Mouse (Mus musculus): ENCODE results near the gene Nfic. TPM values are rescaled to one million over a fixed set of nuclear protein-coding genes. Genes with fewer than 3 reads are reported as not detected.
A peak's percentile ranks its signal among the peaks of the same experiment; 100 is the strongest.

Gene Nfic
- 35.0 and 35.8 TPM in 2 replicates for polyA plus RNA-seq (2015; fragmentation: Nextera tagmentation; extraction: Ambion mirVana)

DNA sequence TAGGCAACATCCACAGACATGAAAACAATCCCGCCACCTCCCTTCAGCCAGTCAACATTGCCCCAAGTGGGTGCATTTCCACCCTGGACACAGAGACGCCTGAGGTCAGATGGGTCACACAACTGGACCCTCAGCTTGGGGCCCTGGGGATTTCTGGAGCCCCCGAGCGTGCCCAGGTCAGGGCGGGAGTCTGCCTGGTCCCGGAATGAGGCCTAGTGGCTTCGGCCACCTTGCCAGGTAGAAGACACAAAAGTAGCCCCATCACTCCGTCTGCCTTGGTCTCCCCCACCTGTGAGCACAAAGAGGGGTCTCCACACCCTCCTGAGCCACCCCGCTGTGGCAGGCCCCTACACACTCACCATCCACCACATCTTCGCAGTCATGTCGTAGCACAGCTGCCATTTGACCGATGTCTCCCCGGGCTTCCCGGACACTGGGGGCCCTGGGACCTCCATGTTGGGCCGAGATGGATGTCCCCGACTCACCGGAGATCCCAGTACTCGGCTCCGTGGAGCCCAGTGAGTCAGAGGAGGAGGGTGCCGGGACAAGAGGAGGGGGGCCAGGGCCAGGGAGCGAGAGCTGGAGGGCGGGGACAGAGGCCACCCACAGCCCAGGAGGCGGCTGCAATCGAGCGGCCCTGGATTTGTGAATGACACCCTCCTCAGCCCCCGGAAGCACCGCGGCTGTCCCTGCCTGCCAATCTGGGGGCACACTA lies at the start of gene Nfic:
Gene Nfic (minus strand): TSS at position 455 of the 715 bp plus-strand sequence.
- Histone ChIP-seq H3K9ac (replicated peaks) (no peak within 1 kb of the TSS), H3K4me1 (peaks cover 8% of the 10 kb centered on the region; the same call in 1 of the 2 replicates), H3K9me3 (replicated peaks) (no peaks in the 10 kb centered on the region), H3K27ac (replicated peaks) (no peak within 1 kb of the TSS), H3K4me2 (no peak within 1 kb of the TSS), H3K36me3 (no peaks in the 10 kb centered on the region), H3K27me3 (replicated peaks) (peaks cover 82% of the 10 kb centered on the region), H3K4me3 (replicated peaks) (no peak within 1 kb of the TSS)
- 67% methylated on average over 28 of the region's 28 CpGs for WGBS
- no peak for ATAC-seq (ENCODE audit: low FRiP score)

DNA sequence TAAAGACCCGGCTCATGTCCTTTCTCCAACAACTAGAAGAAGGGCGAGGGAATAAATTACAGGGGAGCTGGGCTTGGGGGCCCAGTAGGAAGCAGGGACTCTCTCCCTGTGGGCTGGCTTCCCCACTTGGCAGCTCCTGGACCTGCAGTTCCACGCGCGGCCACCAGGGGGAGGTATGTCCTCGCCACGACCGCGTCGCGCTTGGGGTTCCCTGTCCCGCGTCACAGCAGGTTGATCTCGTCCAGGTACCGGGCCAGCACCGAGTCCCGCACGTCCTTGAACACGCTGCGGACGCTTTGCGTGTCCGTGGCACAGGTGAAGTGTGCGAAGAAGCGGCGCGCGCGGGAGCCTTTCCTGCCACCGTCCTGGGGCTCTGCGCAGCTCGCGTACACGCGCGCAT lies 47.2 kb upstream of the Nfic start:
- Histone ChIP-seq H3K9ac (replicated peaks) (peak overlapping the region; percentile 44; the same call in 1 of the 2 replicates), H3K4me1 (peaks cover 10% of the 10 kb centered on the region), H3K4me2 (peak overlapping the region; percentile 66), H3K4me3 (replicated peaks) (peak overlapping the region; percentile 42), H3K36me3 (no peaks in the 10 kb centered on the region), H3K27ac (replicated peaks) (no peak overlapping the region), H3K27me3 (replicated peaks) (peaks cover 7% of the 10 kb centered on the region; the same call in 1 of the 2 replicates), H3K9me3 (replicated peaks) (no peaks in the 10 kb centered on the region)
- ATAC-seq (ENCODE audit: low FRiP score) = peak; percentile 20
- 8% methylated on average over 36 of the region's 36 CpGs for WGBS

DNA sequence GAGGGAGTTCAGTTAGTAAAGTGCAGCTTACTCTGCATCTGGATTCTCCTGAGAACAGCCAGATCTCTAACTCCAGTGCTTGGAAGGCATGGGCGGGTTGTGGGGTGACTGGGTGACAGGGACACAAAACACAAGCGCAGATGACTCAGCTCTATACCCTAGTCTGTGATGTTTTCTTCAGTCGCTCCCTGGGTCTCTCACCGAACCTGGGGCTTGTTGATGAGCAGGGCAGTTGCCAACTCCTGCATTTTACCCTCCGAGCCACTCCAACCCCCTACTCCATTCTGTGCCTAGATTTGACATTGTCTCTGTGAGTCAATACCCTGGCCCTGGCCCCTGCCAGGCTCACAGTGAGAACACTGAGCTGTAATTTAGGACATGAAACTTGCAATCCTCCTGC lies 46.4 kb upstream of the Nfic start:
- WGBS = 87% methylated on average over 5 of the region's 5 CpGs
- Histone ChIP-seq H3K9me3 (replicated peaks) (no peaks in the 10 kb centered on the region), H3K36me3 (no peaks in the 10 kb centered on the region), H3K9ac (replicated peaks) (no peak overlapping the region), H3K27me3 (replicated peaks) (peaks cover 7% of the 10 kb centered on the region; the same call in 1 of the 2 replicates), H3K4me2 (no peak overlapping the region), H3K4me3 (replicated peaks) (no peak overlapping the region), H3K27ac (replicated peaks) (no peak overlapping the region), H3K4me1 (peaks cover 18% of the 10 kb centered on the region)
- ATAC-seq (ENCODE audit: low FRiP score) = no peak

DNA sequence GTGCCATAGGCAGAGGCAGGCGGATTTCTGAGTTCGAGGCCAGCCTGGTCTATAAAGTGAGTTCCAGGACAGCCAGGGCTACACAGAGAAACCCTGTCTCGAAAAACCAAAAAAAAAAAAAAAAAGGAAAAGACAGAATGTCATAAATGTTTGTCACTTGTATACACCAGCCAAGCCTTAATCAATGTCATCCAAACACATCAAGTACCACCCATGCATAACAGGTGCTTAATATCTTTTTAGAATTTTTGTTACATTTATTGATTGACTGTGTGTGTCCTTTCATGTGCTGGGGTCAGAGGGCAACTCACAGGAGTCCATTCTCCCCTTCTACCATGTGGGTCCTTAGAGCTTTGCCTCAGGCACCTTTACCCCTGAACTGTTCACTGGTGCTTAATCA lies 44.6 kb upstream of the Nfic start, which contains the start of gene S1pr4:
Gene S1pr4 (minus strand): TSS at position 101 of the 400 bp plus-strand sequence.
- H3K4me3 ChIP-seq (replicated peaks) = no peak within 1 kb of the TSS
- peaks cover 7% of the 10 kb centered on the region; the same call in 1 of the 2 replicates for H3K27me3 ChIP-seq (replicated peaks)
- H3K27ac ChIP-seq (replicated peaks) = no peak within 1 kb of the TSS
- no peak within 1 kb of the TSS for H3K9ac ChIP-seq (replicated peaks)
- no peak for ATAC-seq (ENCODE audit: low FRiP score)
- no peak within 1 kb of the TSS for H3K4me2 ChIP-seq
- peaks cover 25% of the 10 kb centered on the region for H3K4me1 ChIP-seq
- H3K9me3 ChIP-seq (replicated peaks) = no peaks in the 10 kb centered on the region
- 94% methylated on average over 3 of the region's 3 CpGs for WGBS
- H3K36me3 ChIP-seq = no peaks in the 10 kb centered on the region

DNA sequence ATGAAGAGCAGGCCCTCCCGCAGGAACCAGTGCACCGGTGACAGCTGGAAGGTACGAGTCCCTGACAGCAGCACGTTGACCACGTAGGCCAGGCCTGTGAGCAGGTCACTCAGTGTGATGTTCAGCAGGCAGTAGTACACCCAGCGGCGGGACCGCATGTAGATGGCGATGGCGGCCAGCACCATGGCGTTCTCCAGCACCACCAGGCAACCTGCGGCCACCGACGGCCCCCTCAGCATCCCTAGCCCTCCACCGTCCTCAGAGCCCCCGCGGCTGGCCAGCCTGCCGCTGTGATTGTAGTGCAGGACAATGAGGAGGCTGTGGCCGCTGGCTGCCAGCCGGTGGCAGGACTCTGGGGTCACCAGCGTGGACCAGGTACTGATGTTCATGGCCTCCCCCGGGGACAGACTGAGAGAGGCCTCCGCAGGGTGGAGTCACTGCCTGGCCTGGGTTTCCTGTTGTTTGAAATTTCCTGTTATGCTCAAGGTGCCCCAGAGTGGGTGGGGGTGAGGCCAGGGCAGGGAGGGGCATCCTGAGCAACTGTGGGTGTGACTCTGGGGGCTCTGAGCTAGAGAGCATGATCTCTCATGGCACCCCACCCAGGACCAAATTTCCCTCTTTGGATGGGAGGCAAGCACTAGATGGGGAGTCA lies 43.9 kb upstream of the Nfic start:
- WGBS = 79% methylated on average over 23 of the region's 23 CpGs

DNA sequence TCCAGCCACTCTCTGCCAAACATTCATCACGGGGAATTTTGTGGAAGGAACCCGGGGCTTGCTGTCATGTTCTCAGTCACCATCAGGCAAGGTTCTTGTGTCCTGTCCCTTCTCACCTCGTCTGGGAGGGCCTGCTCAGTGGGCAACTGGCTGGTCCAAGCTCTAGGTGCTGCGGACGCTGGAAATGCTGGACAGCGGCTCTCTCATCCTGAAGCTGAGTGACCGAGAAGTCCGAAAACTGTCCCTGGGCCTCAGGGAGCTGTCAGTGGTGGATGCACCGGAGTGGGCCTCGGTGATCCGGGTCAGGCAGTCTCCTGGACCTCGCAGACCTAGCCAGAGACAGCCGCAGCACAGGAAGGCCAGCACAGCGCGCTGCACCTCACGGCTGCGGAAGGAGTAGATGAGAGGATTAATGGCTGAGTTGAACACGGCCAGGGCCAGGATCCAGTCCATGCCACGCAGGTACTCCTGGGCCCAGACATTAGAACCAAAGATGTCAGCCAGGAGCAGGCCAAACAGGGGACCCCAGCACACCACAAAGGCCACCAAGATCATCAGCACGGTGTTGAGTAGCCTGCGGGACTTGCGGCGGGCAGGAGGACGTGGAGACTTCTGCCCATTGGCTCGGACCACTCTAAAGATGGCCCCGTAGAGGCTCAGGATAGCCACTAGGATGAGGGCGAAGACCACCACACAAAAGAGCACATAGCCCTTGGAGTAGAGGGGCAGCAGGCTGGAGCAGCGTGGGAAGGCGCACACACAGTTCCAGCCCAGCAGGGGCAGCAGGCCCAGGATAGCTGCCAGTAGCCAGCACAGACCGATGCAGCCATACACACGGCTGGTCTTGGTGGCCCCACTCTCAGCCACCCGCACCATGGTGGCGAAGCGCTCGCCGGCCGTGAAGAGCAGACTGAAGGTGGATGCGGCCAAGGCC lies 43.1 kb upstream of the Nfic start:
- no peak overlapping the region for H3K27ac ChIP-seq (replicated peaks)
- H3K4me2 ChIP-seq = no peak overlapping the region
- 87% methylated on average over 38 of the region's 38 CpGs for WGBS
- H3K4me1 ChIP-seq = peaks cover 38% of the 10 kb centered on the region
- H3K9ac ChIP-seq (replicated peaks) = no peak overlapping the region
- peaks cover 6% of the 10 kb centered on the region; the same call in 1 of the 2 replicates for H3K27me3 ChIP-seq (replicated peaks)
- ATAC-seq (ENCODE audit: low FRiP score) = no peak
- no peaks in the 10 kb centered on the region for H3K36me3 ChIP-seq
- no peaks in the 10 kb centered on the region for H3K9me3 ChIP-seq (replicated peaks)
- H3K4me3 ChIP-seq (replicated peaks) = no peak overlapping the region

More for the DNA sequence above, 43.9 kb upstream of the Nfic start:
- ATAC-seq (ENCODE audit: low FRiP score) = no peak
- no peaks in the 10 kb centered on the region for H3K9me3 ChIP-seq (replicated peaks)
- H3K4me2 ChIP-seq = no peak overlapping the region
- H3K9ac ChIP-seq (replicated peaks) = no peak overlapping the region
- H3K4me1 ChIP-seq = peaks cover 32% of the 10 kb centered on the region
- no peak overlapping the region for H3K4me3 ChIP-seq (replicated peaks)
- H3K27ac ChIP-seq (replicated peaks) = no peak overlapping the region
- peaks cover 7% of the 10 kb centered on the region; the same call in 1 of the 2 replicates for H3K27me3 ChIP-seq (replicated peaks)
- H3K36me3 ChIP-seq = no peaks in the 10 kb centered on the region

DNA sequence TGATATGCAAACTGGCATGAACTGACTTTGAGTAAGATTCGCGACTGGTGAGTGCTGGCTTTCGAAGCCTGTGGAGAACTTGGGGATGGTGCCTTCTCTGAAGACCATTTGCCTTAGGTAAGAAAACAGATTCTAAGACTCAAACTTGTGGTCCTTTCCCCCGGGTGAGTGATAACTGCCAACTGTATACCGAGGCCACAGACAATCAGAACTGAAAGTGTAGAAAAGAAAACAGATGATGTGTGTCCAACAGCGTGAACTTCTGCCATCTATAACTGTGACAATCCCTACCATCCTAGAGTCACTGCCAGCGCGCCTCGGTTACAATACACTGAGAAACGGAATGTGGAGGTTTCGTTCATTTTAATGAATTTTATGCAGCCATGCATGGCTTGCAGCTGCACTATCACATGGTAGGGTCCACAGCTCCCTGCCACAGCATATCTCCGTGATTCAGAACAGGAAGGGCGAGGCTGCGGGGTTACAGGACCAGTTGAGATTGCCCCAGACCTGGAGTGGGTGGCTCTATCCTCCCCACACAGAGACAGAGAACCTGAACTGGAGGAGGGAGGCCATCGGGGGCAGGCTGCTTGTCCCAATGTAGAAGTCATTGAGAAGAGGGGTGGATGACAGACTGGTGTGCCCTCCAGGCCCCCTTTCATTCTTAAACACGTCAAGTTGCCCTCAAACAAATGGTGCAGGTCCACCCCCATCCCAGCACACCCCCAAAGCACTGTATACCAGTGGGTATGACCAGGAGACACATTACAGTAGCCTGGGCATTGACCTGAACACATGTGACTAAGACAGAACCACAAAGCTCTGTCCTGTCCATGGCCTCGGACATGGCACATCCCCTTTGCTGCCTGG lies 42.2 kb upstream of the Nfic start:
- H3K27ac ChIP-seq (replicated peaks) = peak overlapping the region; percentile 87; the same call in 1 of the 2 replicates
- H3K4me3 ChIP-seq (replicated peaks) = peak overlapping the region; percentile 74
- no peaks in the 10 kb centered on the region for H3K9me3 ChIP-seq (replicated peaks)
- 83% methylated on average over 17 of the region's 17 CpGs for WGBS
- no peaks in the 10 kb centered on the region for H3K27me3 ChIP-seq (replicated peaks)
- H3K4me1 ChIP-seq = peaks cover 34% of the 10 kb centered on the region
- peak overlapping the region; percentile 56 for H3K9ac ChIP-seq (replicated peaks)
- H3K36me3 ChIP-seq = peaks cover 7% of the 10 kb centered on the region
- H3K4me2 ChIP-seq = peak overlapping the region; percentile 97
- no peak for ATAC-seq (ENCODE audit: low FRiP score)

DNA sequence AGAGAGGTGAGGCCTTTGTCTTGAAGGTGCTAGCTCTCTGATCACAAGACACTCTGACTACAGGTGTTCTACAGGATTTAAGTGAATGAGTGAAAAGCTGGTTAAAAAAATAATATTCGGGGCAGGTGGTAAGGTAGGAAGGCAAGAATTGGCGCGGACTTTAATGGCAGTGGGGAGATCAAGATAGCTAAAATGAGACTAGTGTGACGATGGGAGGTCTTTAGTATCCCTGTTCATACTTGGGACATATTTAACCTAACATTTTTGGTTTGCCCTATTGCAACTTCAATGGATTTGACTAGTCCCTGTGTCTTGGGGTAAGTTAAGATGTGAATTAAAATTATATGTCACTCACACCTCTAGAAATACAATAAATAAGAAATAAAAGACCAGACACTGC lies 41.5 kb upstream of the Nfic start:
- no peak for ATAC-seq (ENCODE audit: low FRiP score)
- 34% methylated on average over 4 of the region's 4 CpGs for WGBS

DNA sequence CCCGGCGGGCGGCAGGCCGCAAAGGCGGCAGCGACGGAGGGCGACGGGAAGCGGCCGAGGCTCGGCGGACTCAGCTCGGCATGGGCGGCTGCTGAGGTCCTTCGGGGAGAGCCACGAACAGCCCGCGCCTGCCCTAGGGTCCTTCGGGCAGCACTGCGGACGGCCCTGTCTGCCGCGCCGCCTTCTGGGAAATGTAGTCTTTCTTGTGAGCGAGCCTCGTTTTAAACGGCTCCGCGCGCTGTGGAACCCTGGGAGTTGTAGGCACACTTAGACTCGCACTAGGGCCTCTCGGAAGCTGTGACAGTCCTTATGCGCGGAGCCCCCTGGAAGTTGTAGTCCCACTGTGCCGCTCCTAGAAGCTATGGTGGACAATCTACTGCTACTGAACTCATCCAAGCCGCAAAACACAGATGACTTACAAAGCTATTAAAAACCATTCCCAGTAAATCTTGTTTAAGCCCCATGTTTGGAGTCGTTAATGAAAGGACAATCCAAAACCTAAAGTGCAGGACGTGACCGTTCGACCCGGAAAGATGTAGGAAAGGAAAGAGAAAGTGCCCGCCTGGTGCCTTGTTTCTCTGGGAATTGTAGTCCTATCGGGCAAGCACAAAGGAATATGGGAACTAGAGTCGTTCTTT lies 40.9 kb upstream of the Nfic start, which contains the start of gene Ncln:
Gene Ncln (minus strand): TSS at position 129 of the 638 bp plus-strand sequence.
- peak within 1 kb of the TSS; percentile 87 for H3K27ac ChIP-seq (replicated peaks)
- peak within 1 kb of the TSS; percentile 97 for H3K4me2 ChIP-seq
- H3K27me3 ChIP-seq (replicated peaks) = no peaks in the 10 kb centered on the region
- H3K4me3 ChIP-seq (replicated peaks) = peak within 1 kb of the TSS; percentile 74
- ATAC-seq (ENCODE audit: low FRiP score) = peak; percentile 96
- 0% methylated on average over 37 of the region's 45 CpGs for WGBS
- peak within 1 kb of the TSS; percentile 84 for H3K9ac ChIP-seq (replicated peaks)
- H3K4me1 ChIP-seq = peaks cover 30% of the 10 kb centered on the region
- no peaks in the 10 kb centered on the region for H3K9me3 ChIP-seq (replicated peaks)
- H3K36me3 ChIP-seq = peaks cover 20% of the 10 kb centered on the region

More for the DNA sequence above, 41.5 kb upstream of the Nfic start:
- no peaks in the 10 kb centered on the region for H3K9me3 ChIP-seq (replicated peaks)
- H3K9ac ChIP-seq (replicated peaks) = peak overlapping the region; percentile 56
- H3K4me1 ChIP-seq = peaks cover 30% of the 10 kb centered on the region
- H3K4me3 ChIP-seq (replicated peaks) = peak overlapping the region; percentile 74
- H3K27me3 ChIP-seq (replicated peaks) = no peaks in the 10 kb centered on the region
- H3K27ac ChIP-seq (replicated peaks) = peak overlapping the region; percentile 87
- peak overlapping the region; percentile 97 for H3K4me2 ChIP-seq
- peaks cover 14% of the 10 kb centered on the region for H3K36me3 ChIP-seq

DNA sequence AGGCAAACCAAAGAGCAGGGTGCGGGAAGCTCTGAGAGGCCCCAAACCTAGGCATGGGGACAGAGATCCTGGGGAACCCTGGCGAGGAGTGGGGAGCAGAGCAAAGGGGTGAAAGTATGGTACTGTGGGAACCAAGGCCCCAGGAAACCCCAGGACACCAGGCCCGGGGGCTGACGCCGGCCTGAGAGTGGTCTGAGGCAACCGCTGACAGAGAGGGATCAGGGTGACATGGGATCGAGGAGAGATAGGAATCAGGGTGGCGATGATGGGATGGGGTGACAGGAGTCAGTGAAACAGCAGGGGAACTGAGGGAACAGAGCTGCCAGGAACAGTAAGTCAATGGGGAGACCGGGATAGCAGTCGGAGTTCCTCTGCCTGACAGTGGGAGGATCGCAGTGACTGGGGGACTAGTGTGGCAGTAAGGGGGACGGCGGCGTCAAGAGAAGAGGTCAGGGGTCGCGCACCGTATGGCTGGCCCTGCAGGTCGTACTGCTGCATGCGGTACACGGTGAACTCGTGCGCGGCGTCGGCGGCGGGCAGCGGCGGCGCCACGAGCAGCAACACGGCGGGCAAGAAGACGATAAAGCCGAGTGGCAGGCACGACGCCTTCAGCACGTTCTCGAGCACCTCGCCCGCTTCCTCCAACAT lies 40.3 kb upstream of the Nfic start:
- ATAC-seq (ENCODE audit: low FRiP score) = peak; percentile 22
- Histone ChIP-seq H3K9ac (replicated peaks) (peak overlapping the region; percentile 84), H3K27me3 (replicated peaks) (no peaks in the 10 kb centered on the region), H3K4me3 (replicated peaks) (peak overlapping the region; percentile 74), H3K4me2 (peak overlapping the region; percentile 97), H3K9me3 (replicated peaks) (no peaks in the 10 kb centered on the region), H3K27ac (replicated peaks) (peak overlapping the region; percentile 87), H3K4me1 (peaks cover 30% of the 10 kb centered on the region), H3K36me3 (peaks cover 26% of the 10 kb centered on the region)
- 2% methylated on average over 41 of the region's 41 CpGs for WGBS
